Mouse (Mus musculus) forebrain, embryonic 14.5 days (tissue): ENCODE measurements at regions not wholly inside any gene's neighbourhood (a gene's known extent, or its start where the extent isn't known, plus 50 kb on each side); places are given as distances from the start of the nearest gene placed in this dataset.
A peak's percentile ranks its signal among the peaks of the same experiment; 100 is the strongest.

ENCODE experiments used
- ATAC-seq: fragments of 200-750 bp; cut with Nextera tagmentation; 2 replicates; pipeline ENCODE4 v1.8.0; 2017; ENCODE audit warnings: mild to moderate bottlenecking, moderate library complexity
- DNase-seq: peaks from one replicate; pipeline ENCODE4 v3.0.0-alpha.2; 2015; ENCODE audit warnings: low spot score
- H3K27ac ChIP-seq: fragments of 300-500 bp; sonication (generic); 2 replicates; pipeline ENCODE4 v1.5.1; 2014; ENCODE audit warnings: low read depth, mild to moderate bottlenecking, control low read depth, low read length, moderate library complexity
- H3K27me3 ChIP-seq: fragments of 300-500 bp; sonication (generic); replicated peaks from 2 replicates; pipeline ENCODE4 v1.6.1; 2014; ENCODE audit warnings: low read length, control low read depth, mixed read lengths; ENCODE audit not compliant: control insufficient read depth, insufficient read depth
- H3K36me3 ChIP-seq: fragments of 300-500 bp; sonication (generic); 2 replicates; pipeline ENCODE4 v1.6.1; 2014; ENCODE audit warnings: low read length, control low read depth; ENCODE audit not compliant: control insufficient read depth, insufficient read depth
- H3K4me1 ChIP-seq: fragments of 300-500 bp; sonication (generic); 2 replicates; pipeline ENCODE4 v1.6.1; 2014; ENCODE audit warnings: antibody characterized with exemption, low read length, control low read depth; ENCODE audit not compliant: control insufficient read depth, insufficient read depth
- H3K4me2 ChIP-seq: fragments of 300-500 bp; sonication (generic); 2 replicates; pipeline ENCODE4 v1.6.1; 2014; ENCODE audit warnings: mild to moderate bottlenecking, control low read depth, low read length
- H3K4me3 ChIP-seq: fragments of 300-500 bp; sonication (generic); 2 replicates; pipeline ENCODE4 v1.5.1; 2014; ENCODE audit warnings: low read depth, low read length, control low read depth
- H3K9ac ChIP-seq: fragments of 300-500 bp; sonication (generic); 2 replicates; pipeline ENCODE4 v1.6.1; 2014; ENCODE audit warnings: mild to moderate bottlenecking, low read length, control low read depth, moderate library complexity
- H3K9me3 ChIP-seq: fragments of 300-500 bp; sonication (generic); replicated peaks from 2 replicates; pipeline ENCODE4 v1.6.1; 2016; ENCODE audit warnings: low read length, control low read depth, mixed read lengths; ENCODE audit not compliant: control insufficient read depth
- WGBS: fragments of 180-500 bp; shearing (Covaris S2); extraction: QIAGEN DNeasy Blood & Tissue Kit; methylation state at CpG from one replicate; pipeline ENCODE4 v1.1.7; 2014; 5-methylcytosine and 5-hydroxymethylcytosine counted together

- no peak overlapping the region for H3K4me3 ChIP-seq
- no peaks in the 10 kb centered on the region for H3K4me1 ChIP-seq
- no peak overlapping the region for H3K27ac ChIP-seq
- ATAC-seq: no peak
- no peaks in the 10 kb centered on the region for H3K9me3 ChIP-seq
- no peaks in the 10 kb centered on the region for H3K36me3 ChIP-seq
- WGBS: 81% methylated on average over 7 of the region's 7 CpGs
- H3K4me2 ChIP-seq: no peak overlapping the region
- no peaks in the 10 kb centered on the region for H3K27me3 ChIP-seq
- H3K9ac ChIP-seq: no peak overlapping the region
- DNase-seq: no peak
Measured at GRCm38 (mm10) chr10:118766826-118767225, 103.2 kb downstream of the Dyrk2 start.

DNA sequence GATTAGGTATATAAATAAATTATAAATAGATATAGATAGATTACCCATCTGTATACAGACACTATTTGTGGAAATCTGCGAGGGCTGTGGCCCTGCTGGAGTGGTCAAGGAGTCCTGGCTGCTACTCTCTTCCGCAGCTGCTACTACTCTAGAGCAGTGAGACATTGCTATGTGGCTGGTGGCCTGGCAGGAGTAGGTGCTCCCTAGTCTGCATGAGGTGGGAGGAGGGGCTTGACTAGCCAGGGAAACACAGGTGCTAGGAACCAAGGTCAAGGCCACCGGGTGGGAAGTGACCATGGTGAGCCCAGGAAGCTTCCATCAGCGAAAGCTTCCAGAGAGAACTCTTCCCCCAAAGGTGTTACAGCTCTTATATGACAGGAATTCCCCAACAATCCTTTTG lies 100.3 kb downstream of the Dyrk2 start:
- Histone ChIP-seq H3K4me1 (no peaks in the 10 kb centered on the region), H3K4me2 (no peak overlapping the region), H3K9ac (no peak overlapping the region; the same call in 1 of the 2 replicates), H3K36me3 (no peaks in the 10 kb centered on the region), H3K4me3 (no peak overlapping the region), H3K27ac (no peak overlapping the region), H3K9me3 (no peaks in the 10 kb centered on the region), H3K27me3 (no peaks in the 10 kb centered on the region)
- ATAC-seq (no peak), DNase-seq (no peak)
- 96% methylated on average over 4 of the region's 4 CpGs for WGBS

DNA sequence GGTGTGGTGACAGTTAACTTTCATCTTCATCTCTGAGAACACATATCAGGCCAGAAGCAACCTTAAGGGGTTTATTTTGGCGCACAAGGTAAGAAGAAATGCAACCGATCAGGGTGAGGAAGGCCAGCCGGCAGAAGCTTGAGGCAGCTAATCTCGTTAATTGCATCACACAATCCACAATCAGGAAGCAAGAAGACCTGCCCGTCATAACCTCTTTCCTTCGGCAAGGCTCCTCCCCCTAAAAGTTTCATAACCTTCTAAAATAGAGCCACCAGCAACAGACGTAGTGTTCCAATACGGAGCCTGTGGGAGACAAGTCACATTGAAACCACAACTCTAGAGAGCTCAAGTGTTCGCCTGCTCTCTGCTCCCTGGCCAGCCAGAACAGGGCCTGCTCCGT lies 91.4 kb downstream of the Dyrk2 start:
- H3K9me3 ChIP-seq: no peaks in the 10 kb centered on the region
- no peak overlapping the region for H3K9ac ChIP-seq
- no peaks in the 10 kb centered on the region for H3K4me1 ChIP-seq
- no peak for DNase-seq
- H3K27me3 ChIP-seq: no peaks in the 10 kb centered on the region
- no peak for ATAC-seq
- H3K4me2 ChIP-seq: no peak overlapping the region
- H3K4me3 ChIP-seq: no peak overlapping the region
- 92% methylated on average over 10 of the region's 10 CpGs for WGBS
- H3K27ac ChIP-seq: no peak overlapping the region
- H3K36me3 ChIP-seq: no peaks in the 10 kb centered on the region

- no peaks in the 10 kb centered on the region for H3K9me3 ChIP-seq
- no peaks in the 10 kb centered on the region for H3K4me1 ChIP-seq
- H3K4me2 ChIP-seq: no peak overlapping the region
- no peaks in the 10 kb centered on the region for H3K27me3 ChIP-seq
- no peak overlapping the region for H3K27ac ChIP-seq
- H3K4me3 ChIP-seq: no peak overlapping the region
- no peaks in the 10 kb centered on the region for H3K36me3 ChIP-seq
- 91% methylated on average over 10 of the region's 10 CpGs for WGBS
- H3K9ac ChIP-seq: no peak overlapping the region
- ATAC-seq (no peak), DNase-seq (no peak)
Measured at GRCm38 (mm10) chr10:118780831-118781569, 89.0 kb downstream of the Dyrk2 start.

DNA sequence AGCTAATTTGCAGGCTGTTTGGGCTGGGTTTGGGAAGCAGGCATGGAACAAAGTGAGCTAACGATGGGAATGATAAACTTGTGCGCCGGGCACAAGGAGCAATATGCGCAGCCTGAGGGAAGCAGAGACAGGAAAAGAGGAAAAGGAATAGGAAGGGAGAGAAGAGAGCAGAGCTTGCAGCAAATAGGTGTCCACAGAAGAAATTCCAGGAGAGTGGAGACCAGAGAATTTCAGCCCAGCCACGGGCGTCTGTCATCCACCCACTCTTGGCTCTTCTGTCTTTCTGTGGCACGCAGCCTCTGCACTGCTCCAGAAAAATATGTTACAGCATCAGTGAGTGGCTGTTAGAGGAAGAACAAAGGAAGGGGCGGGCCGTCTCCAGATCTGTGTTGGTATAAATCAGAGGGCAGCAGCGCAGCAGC lies 88.2 kb downstream of the Dyrk2 start:
- Histone ChIP-seq H3K4me2 (no peak overlapping the region), H3K27ac (no peak overlapping the region), H3K9me3 (no peaks in the 10 kb centered on the region), H3K4me3 (no peak overlapping the region), H3K36me3 (no peaks in the 10 kb centered on the region), H3K9ac (no peak overlapping the region), H3K27me3 (no peaks in the 10 kb centered on the region), H3K4me1 (no peaks in the 10 kb centered on the region)
- DNase-seq: peak; percentile 39
- peak; percentile 50; the same call in 1 of the 2 replicates for ATAC-seq
- WGBS: 51% methylated on average over 10 of the region's 10 CpGs

GRCm38 (mm10) chr10:118782646-118783045 lies 87.4 kb downstream of the Dyrk2 start:
- H3K27ac ChIP-seq: no peak overlapping the region
- WGBS: 69% methylated on average over 6 of the region's 6 CpGs
- no peak for ATAC-seq

DNA sequence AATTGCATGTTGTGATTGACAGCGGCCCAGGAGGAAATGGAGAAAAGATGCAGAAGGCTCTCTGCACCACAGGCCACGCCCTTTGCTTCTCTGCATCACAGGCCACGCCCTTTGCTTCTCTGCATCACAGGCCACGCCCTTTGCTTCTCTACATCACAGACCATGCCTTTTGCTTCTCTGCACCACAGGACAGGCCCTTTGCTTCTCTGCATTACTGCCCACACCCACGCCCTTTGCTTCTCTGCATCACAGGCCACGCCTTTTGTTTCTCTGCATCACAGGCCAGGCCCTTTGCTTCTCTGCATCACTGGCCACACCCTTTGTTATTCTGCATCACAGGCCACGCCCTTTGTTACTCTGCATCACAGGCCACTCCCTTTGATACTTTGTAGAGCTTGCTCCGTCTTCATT lies 82.7 kb downstream of the Dyrk2 start:
- no peak overlapping the region for H3K9ac ChIP-seq
- H3K27me3 ChIP-seq: no peaks in the 10 kb centered on the region
- no peak for DNase-seq
- H3K4me2 ChIP-seq: no peak overlapping the region
- H3K9me3 ChIP-seq: no peaks in the 10 kb centered on the region
- 85% methylated on average over 8 of the region's 8 CpGs for WGBS
- H3K36me3 ChIP-seq: no peaks in the 10 kb centered on the region
- H3K4me1 ChIP-seq: 0 out of 2 replicates have a peak, but pooled peaks cover 2% of the 10 kb centered on the region
- no peak overlapping the region for H3K27ac ChIP-seq
- ATAC-seq: no peak
- no peak overlapping the region for H3K4me3 ChIP-seq

More at GRCm38 (mm10) chr10:118782646-118783045, 87.4 kb downstream of the Dyrk2 start:
- Histone ChIP-seq H3K9ac (no peak overlapping the region), H3K4me2 (no peak overlapping the region), H3K9me3 (no peaks in the 10 kb centered on the region), H3K4me3 (no peak overlapping the region), H3K36me3 (no peaks in the 10 kb centered on the region), H3K27me3 (no peaks in the 10 kb centered on the region), H3K4me1 (no peaks in the 10 kb centered on the region)
- no peak for DNase-seq

- no peaks in the 10 kb centered on the region for H3K9me3 ChIP-seq
- no peak overlapping the region for H3K9ac ChIP-seq
- peak; percentile 65; the same call in 1 of the 2 replicates for ATAC-seq
- 67% methylated on average over 15 of the region's 15 CpGs for WGBS
- H3K4me1 ChIP-seq: peaks cover 5% of the 10 kb centered on the region; the same call in 1 of the 2 replicates
- H3K4me2 ChIP-seq: no peak overlapping the region
- H3K36me3 ChIP-seq: no peaks in the 10 kb centered on the region
- H3K27ac ChIP-seq: 0 out of 2 replicates have a peak overlapping the region, but pooled peaks have one; percentile 35
- no peak overlapping the region for H3K4me3 ChIP-seq
- H3K27me3 ChIP-seq: no peaks in the 10 kb centered on the region
- peak; percentile 77 for DNase-seq
Measured at GRCm38 (mm10) chr10:118792352-118793100, 77.5 kb downstream of the Dyrk2 start.

DNA sequence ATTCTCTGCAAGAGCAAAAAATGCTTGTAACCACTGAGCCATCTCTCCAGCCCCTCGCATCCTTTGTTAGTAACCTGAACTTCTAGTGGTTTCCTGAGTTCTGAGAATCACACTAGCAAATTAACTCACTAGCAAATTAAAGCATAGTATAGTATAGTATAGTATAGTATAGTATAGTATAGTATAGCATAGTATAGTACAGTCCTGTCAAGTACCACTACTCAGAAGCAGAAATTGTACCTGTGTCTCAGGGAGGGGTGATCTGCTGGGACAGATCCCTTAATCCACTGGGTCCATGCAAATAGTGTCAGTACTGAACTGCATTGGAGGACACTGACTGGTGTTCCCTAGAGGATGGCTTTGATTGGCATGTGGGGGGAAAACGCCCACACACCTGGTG lies 76.2 kb downstream of the Dyrk2 start:
- no peaks in the 10 kb centered on the region for H3K36me3 ChIP-seq
- H3K9ac ChIP-seq: no peak overlapping the region
- ATAC-seq (no peak), DNase-seq (no peak)
- H3K4me3 ChIP-seq: no peak overlapping the region
- H3K9me3 ChIP-seq: no peaks in the 10 kb centered on the region
- H3K27me3 ChIP-seq: no peaks in the 10 kb centered on the region
- peaks cover 5% of the 10 kb centered on the region; the same call in 1 of the 2 replicates for H3K4me1 ChIP-seq
- H3K4me2 ChIP-seq: no peak overlapping the region
- 93% methylated on average over 2 of the region's 2 CpGs for WGBS
- no peak overlapping the region for H3K27ac ChIP-seq
